Mouse (Mus musculus) gastrocnemius, adult 2 months (tissue): Measurements from ENCODE around the gene Gabbr2. TPM values are rescaled to one million over a fixed set of nuclear protein-coding genes. Genes with fewer than 3 reads are reported as not detected.

Experiments
- DNase-seq: peaks from one replicate; pipeline ENCODE4 v3.0.0; 2022
- H3K27ac ChIP-seq: fragments of 200-600 bp; 2 replicates; pipeline ENCODE4 v1.8.1; 2022; ENCODE audit warnings: mild to moderate bottlenecking
- H3K4me3 ChIP-seq: fragments of 200-600 bp; 2 replicates; pipeline ENCODE4 v1.8.1; 2022; ENCODE audit warnings: mild to moderate bottlenecking, moderate library complexity
- CTCF ChIP-seq: fragments of 200-600 bp; IDR thresholded peaks from 2 replicates; pipeline ENCODE4 v1.8.1; 2022; ENCODE audit warnings: antibody characterized with exemption, mild to moderate bottlenecking, moderate library complexity
- intact Hi-C: fragments of 180-260 bp; cut with DNase I; formaldehyde crosslinking; loops from one replicate; pipeline ENCODE4 v1.15.1; 2025
- total RNA-seq, 2 experiments: library from RNA; stranded (reverse); gene quantifications; 2 replicates each; pipeline ENCODE4 v1.2.3; 2021

Gene Gabbr2
- total RNA-seq, 2 experiments from 2014 or later: 0.06 to 0.10 TPM

GRCm38 (mm10) chr4:46866070-46866469, 125.6 kb downstream of the Gabbr2 start:
- Histone ChIP-seq H3K27ac (no peak overlapping the region), H3K4me3 (no peak overlapping the region)
- no peak for TF ChIP-seq CTCF
- intact Hi-C loops: no loop called here
- no peak for DNase-seq

- intact Hi-C loops: no loop called here
- TF ChIP-seq CTCF: no peak
- no peak overlapping the region for H3K4me3 ChIP-seq
- no peak for DNase-seq
- no peak overlapping the region for H3K27ac ChIP-seq
Observed at GRCm38 (mm10) chr4:46863721-46864120, 128.0 kb downstream of the Gabbr2 start.

GRCm38 (mm10) chr4:46862677-46863076, 129.0 kb downstream of the Gabbr2 start:
- DNase-seq: no peak
- intact Hi-C loops: no loop called here
- Histone ChIP-seq H3K27ac (no peak overlapping the region), H3K4me3 (no peak overlapping the region)
- no peak for TF ChIP-seq CTCF

- intact Hi-C loops: no loop called here
- H3K4me3 ChIP-seq: no peak overlapping the region
- TF ChIP-seq CTCF: no peak
- no peak overlapping the region for H3K27ac ChIP-seq
- no peak for DNase-seq
Observed at GRCm38 (mm10) chr4:46860586-46860985, 131.1 kb downstream of the Gabbr2 start.

- intact Hi-C loops: no loop called here
- DNase-seq: peak; percentile 68
- TF ChIP-seq CTCF: peak; percentile 43
- Histone ChIP-seq H3K27ac (no peak overlapping the region), H3K4me3 (no peak overlapping the region)
Observed at GRCm38 (mm10) chr4:46858899-46859298, 132.8 kb downstream of the Gabbr2 start.

GRCm38 (mm10) chr4:46856145-46856544, 135.5 kb downstream of the Gabbr2 start:
- TF ChIP-seq CTCF: no peak
- Histone ChIP-seq H3K27ac (no peak overlapping the region), H3K4me3 (no peak overlapping the region)
- intact Hi-C loops: no loop called here
- no peak for DNase-seq

GRCm38 (mm10) chr4:46854686-46855385, 136.8 kb downstream of the Gabbr2 start:
- Histone ChIP-seq H3K4me3 (no peak overlapping the region), H3K27ac (no peak overlapping the region)
- intact Hi-C loops: no loop called here
- TF ChIP-seq CTCF: no peak
- DNase-seq: no peak

- intact Hi-C loops: no loop called here
- no peak for DNase-seq
- no peak overlapping the region for H3K27ac ChIP-seq
- H3K4me3 ChIP-seq: no peak overlapping the region
- no peak for TF ChIP-seq CTCF
Observed at GRCm38 (mm10) chr4:46853852-46854460, 137.7 kb downstream of the Gabbr2 start.

- Histone ChIP-seq H3K4me3 (no peak overlapping the region), H3K27ac (no peak overlapping the region)
- intact Hi-C loops: no loop called here
- TF ChIP-seq CTCF: no peak
- DNase-seq: no peak
Observed at GRCm38 (mm10) chr4:46847745-46848144, 143.9 kb downstream of the Gabbr2 start.

GRCm38 (mm10) chr4:46846396-46846795, 145.3 kb downstream of the Gabbr2 start:
- no peak overlapping the region for H3K4me3 ChIP-seq
- no peak for DNase-seq
- TF ChIP-seq CTCF: no peak; the same call in 1 of the 2 replicates
- no peak overlapping the region for H3K27ac ChIP-seq
- intact Hi-C loops: no loop called here

GRCm38 (mm10) chr4:46844982-46845643, 146.6 kb downstream of the Gabbr2 start:
- no peak for DNase-seq
- TF ChIP-seq CTCF: no peak
- Histone ChIP-seq H3K27ac (no peak overlapping the region), H3K4me3 (no peak overlapping the region)
- intact Hi-C loops: no loop called here

- Histone ChIP-seq H3K4me3 (no peak overlapping the region), H3K27ac (no peak overlapping the region)
- no peak for TF ChIP-seq CTCF
- no peak for DNase-seq
- intact Hi-C loops: no loop called here
Observed at GRCm38 (mm10) chr4:46844567-46844966, 147.1 kb downstream of the Gabbr2 start.

- no peak for TF ChIP-seq CTCF
- intact Hi-C loops: no loop called here
- Histone ChIP-seq H3K4me3 (no peak overlapping the region), H3K27ac (no peak overlapping the region)
- DNase-seq: no peak
Observed at GRCm38 (mm10) chr4:46842596-46842995, 149.1 kb downstream of the Gabbr2 start.
